Mouse (Mus musculus): ENCODE data around the gene Abi3bp.

Gene Abi3bp

GRCm38 (mm10) chr16:56686747-56687146 lies 209.1 kb downstream of the Abi3bp start:
- DNase-seq (ENCODE audit: low read depth), result no peak

DNA sequence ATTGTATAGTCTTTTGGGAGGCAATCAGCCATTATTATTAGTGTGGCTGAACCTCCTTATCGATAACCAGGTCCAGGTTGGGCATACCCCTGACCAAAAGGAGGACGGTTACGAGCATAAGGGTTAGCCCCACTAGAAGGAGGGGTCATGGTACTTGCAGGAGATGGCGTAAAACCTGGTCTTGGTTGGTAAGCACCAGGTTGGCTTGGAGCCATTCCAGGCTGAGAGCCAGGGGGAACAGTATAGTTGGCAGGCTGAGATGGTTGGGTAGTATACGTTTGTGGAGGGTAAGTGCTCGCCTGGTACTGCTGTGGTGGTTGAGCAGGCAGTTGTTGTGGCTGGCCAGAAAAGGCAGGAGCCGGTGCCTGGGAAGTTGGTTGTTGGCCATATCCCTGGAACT lies 213.0 kb downstream of the Abi3bp start:
- no peak for DNase-seq (ENCODE audit: low read depth)

- no peak for DNase-seq (ENCODE audit: low read depth)
These were observed 218.8 kb downstream of the Abi3bp start for GRCm38 (mm10) chr16:56696448-56696847.

DNA sequence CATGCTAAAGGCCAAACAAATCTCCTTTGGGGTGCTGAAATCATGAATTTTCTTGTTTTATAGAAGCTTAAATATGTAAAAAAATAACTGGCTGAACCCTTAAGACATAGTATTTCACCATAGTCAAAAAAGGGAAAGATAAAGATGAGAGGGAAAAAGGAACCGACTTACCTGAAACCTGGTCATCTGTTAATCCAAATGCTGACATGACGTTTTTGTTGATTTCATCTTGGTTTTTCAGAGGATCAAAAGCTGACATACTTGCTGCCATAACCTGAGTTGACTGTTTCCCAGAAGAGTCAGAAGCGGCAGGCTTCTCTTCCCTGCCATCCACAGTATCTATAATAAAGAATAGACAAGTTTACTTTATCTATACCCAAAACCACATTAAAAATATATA lies 223.2 kb downstream of the Abi3bp start:
- no peak for DNase-seq (ENCODE audit: low read depth)

- no peak for DNase-seq (ENCODE audit: low read depth)
These were observed 228.1 kb downstream of the Abi3bp start for GRCm38 (mm10) chr16:56705731-56706130.

DNA sequence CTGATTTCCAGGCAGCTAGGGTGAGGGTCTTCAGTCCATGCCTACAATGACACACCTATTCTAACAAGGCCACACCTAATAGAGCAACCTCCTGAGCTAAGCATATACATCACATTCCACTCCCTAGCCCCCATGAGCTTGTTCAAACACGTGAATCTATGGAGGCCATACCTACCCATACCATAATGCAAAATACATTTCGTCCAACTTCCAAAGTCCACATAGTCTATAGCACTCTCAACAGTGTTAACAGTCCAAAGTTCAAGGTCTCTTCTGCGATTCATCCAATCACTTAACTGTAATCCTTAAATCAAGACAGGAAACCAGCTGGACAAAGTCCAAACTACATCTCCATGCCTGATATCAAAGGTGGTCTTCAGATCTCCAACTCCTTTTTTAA lies 232.4 kb downstream of the Abi3bp start:
- DNase-seq (ENCODE audit: low read depth), result no peak

DNA sequence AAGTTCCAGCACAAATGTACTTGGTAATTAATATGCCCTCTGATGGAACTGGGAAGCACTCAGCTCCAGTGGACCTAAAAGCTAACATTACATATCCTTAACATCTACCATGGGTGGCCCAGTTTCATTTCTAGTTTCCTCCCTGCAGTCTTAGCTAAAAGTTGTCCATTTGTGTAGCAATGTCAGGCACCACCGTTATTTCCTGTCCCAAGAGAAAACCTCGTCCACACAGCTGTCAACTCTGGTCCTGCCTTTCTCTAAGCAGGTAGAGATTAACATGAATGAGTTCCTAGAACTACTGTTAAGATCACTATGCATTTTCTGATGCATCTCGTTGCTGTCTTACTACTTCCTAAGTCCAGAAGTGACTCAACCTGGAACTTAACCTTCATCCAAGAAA lies 237.9 kb downstream of the Abi3bp start:
- DNase-seq (ENCODE audit: low read depth), result peak; percentile 16

- peak; percentile 50 for DNase-seq (ENCODE audit: low read depth)
These were observed 239.0 kb downstream of the Abi3bp start for GRCm38 (mm10) chr16:56716557-56717179.

- DNase-seq (ENCODE audit: low read depth), result peak; percentile 99
These were observed 239.8 kb downstream of the Abi3bp start, which contains the start of gene Tfg for GRCm38 (mm10) chr16:56717224-56718200. Gene Tfg (minus strand): TSS chr16:56717450.

GRCm38 (mm10) chr16:56719031-56719430 lies 241.4 kb downstream of the Abi3bp start:
- no peak for DNase-seq (ENCODE audit: low read depth)

- DNase-seq (ENCODE audit: low read depth), result no peak
These were observed 244.7 kb downstream of the Abi3bp start for GRCm38 (mm10) chr16:56722357-56722756.

GRCm38 (mm10) chr16:56724927-56725326 lies 247.2 kb downstream of the Abi3bp start:
- DNase-seq (ENCODE audit: low read depth), result no peak

DNA sequence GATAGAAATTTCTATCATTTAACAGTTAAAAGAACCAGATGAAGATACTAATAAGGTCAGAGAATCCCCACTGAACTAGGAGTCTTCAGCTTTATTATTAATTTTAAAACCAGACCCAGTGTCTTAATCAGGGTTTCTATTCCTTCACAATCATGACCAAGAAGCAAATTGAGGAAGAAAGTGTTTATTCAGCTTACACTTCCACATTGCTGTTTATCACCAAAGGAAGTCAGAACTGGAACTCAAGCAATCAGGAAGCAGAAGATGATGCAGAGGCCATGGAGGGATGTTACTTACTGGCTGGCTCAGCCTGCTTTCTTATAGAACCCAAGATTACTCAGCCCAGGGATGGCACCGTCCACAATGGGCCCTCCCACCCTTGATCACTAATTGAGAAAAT lies 251.4 kb downstream of the Abi3bp start:
- no peak for DNase-seq (ENCODE audit: low read depth)

Data from naive thymus-derived CD4-positive, alpha-beta T cell, adult 2 months (primary cell).